Mouse (Mus musculus) common myeloid progenitor, adult 5-6 weeks (primary cell): ENCODE data around the gene Olfr771. TPM values are rescaled to one million over a fixed set of nuclear protein-coding genes. Genes with fewer than 3 reads are reported as not detected.
"Not testable (repeated sequence)": the region's sequence is repeated elsewhere in the genome, so short reads cannot be mapped to it uniquely, and the experiment has no call there.

Experiments
- ATAC-seq: replicated peaks from 2 replicates; pipeline ENCODE4 v1.8.0; 2016; ENCODE audit warnings: low read depth, mild to moderate bottlenecking, moderate TSS enrichment, inconsistent platforms; ENCODE audit not compliant: poor library complexity, severe bottlenecking
- total RNA-seq: library from RNA; stranded (forward); fragments of 200-1000, 187-1606 nt; gene quantifications from 2 replicates; pipeline ENCODE4 v1.2.3, GENCODE M21; 2017

Gene Olfr771
- not detected in 2 replicates for total RNA-seq

DNA sequence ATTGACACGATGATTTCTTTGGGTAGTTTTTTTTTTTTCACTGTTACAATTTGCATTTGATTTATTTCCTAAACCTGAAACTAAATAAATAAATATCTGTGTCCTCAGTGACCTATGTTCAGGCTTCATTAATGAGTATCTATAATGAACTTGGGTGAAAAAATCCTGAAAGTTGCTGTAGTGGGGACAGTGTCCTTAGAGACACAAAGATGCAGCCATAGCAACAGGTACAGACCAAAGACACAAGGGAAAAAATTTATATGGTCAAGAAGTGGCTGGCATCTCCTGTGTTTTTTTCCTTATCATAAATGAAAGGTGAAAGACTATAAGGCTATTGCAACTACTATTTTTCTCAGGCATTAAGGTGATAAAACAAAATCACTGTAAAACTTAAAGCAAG, at the start of gene Olfr771:
TSS of gene Olfr771 (minus strand) at position 101 of the 400 bp plus-strand sequence.
- no peak for ATAC-seq

DNA sequence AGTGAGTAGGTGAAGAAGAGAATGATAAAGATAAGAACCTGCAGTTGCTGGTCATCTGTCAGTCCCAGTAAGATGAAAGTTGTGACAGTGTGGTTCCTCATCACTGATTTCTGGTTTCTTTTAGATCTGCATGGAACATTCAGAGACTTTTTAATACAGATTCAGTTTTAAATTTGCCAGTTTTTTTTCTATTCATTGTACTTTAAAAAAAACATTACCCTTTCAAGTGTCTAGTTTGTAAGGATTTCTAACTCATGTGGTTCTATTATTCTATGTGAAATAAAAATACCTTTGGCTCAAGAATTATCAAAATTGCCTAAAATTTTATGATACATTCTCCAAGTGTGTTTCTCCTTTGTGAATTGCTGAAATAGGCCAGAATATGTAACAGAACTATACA, 22.8 kb upstream of the Olfr771 start, which contains the start of gene Olfr773:
TSS of gene Olfr773 (minus strand) at position 101 of the 400 bp plus-strand sequence.
- ATAC-seq, result not testable (repeated sequence)

DNA sequence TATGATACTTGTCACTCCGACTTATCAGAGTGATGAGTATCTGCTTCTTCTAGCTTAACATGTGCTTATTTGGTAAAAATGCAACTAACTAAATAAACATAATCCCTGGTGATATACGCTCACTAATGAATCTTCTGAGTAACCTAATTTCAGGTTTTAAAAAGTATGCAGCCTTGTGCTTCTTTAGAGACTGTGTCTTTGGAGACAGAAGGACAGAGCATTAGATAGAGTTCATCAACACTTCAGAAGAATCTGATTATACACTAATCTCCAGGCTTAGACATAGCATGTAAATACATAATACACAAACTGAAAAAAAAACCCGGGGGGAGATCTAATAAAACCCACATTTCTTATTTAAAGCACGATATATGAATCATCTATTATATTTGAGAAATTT, 13.3 kb upstream of the Olfr771 start, which contains the start of gene Olfr772:
TSS of gene Olfr772 (minus strand) at position 101 of the 400 bp plus-strand sequence.
- ATAC-seq, result not testable (repeated sequence)

DNA sequence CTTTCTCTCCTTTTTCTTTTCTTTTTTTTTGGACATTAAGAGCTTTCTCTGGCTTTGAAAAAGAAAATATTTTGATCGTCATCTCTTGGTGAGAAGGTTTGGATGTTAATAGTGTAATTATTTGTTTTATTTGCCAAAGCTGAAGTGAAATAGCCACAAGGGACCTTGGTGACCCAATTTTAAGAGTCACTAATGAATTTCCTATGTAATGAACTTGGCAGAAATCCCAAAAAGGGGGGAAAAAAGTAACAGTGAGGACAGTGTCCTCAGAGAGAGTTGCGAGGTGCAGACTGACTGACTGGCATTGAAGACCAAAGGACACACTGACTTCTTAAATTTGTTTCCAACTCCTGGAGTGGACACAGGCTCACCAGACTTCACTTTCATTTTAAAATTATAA, 25.7 kb downstream of the Olfr771 start, which contains the start of gene Olfr770:
TSS of gene Olfr770 (minus strand) at position 101 of the 400 bp plus-strand sequence.
- ATAC-seq, result no peak

- ATAC-seq, result no peak
Measured at GRCm38 (mm10) chr10:129117761-129118160, 46.8 kb downstream of the Olfr771 start, which contains the start of gene Olfr769. Olfr769 (minus strand) TSS chr10:129117861.

DNA sequence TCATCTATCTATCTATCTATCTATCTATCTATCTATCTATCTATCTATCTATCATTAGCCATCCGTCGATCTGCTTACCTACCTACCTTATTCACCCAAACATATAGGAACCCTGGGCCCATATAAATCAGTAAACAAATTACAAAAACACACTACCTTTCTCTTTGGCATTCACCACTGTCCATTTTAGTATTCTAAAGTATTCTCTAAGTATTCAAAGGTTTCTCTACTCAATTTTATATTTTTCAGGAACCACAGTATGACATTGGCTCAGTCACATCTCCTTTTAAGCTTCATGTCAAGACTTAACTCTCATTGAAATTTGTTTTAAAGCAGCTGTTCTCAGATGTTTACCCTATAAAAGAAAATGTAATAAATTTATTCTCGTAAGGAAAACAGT, 49.4 kb downstream of the Olfr771 start:
- ATAC-seq, result peak; percentile 64

Other genes starting within 250 kb of the Olfr771 start
- gene Rdh5, start 241.9 kb downstream of the Olfr771 start, total RNA-seq, result 2.7 and 7.7 TPM in 2 replicates
- gene Bloc1s1, start 240.7 kb downstream of the Olfr771 start, total RNA-seq, result 95.3 and 109 TPM in 2 replicates
- not detected in 2 replicates for gene Itga7, start 230.9 kb downstream of the Olfr771 start, total RNA-seq
- not detected in 2 replicates for gene Mettl7b, start 203.8 kb downstream of the Olfr771 start, total RNA-seq
- gene Olfr9, start 175.3 kb downstream of the Olfr771 start, total RNA-seq, result not detected in 2 replicates
- not detected in 2 replicates for gene Olfr763, start 154.0 kb downstream of the Olfr771 start, total RNA-seq
- not detected in 2 replicates for gene Olfr764-ps1, start 124.9 kb downstream of the Olfr771 start, total RNA-seq
- not detected in 2 replicates for gene Olfr765, start 114.8 kb downstream of the Olfr771 start, total RNA-seq
- not detected in 2 replicates for gene Olfr766-ps1, start 95.8 kb downstream of the Olfr771 start, total RNA-seq
- not detected in 2 replicates for gene Olfr767, start 81.8 kb downstream of the Olfr771 start, total RNA-seq
- not detected in 2 replicates for gene Olfr768, start 65.4 kb downstream of the Olfr771 start, total RNA-seq
- not detected in 2 replicates for gene Olfr769, start 46.9 kb downstream of the Olfr771 start, total RNA-seq
- gene Olfr770, start 25.8 kb downstream of the Olfr771 start, total RNA-seq, result not detected in 2 replicates
- not detected in 2 replicates for gene Olfr772, start 13.2 kb upstream of the Olfr771 start, total RNA-seq
- not detected in 2 replicates for gene Olfr773, start 22.7 kb upstream of the Olfr771 start, total RNA-seq
- not detected in 2 replicates for gene Olfr774, start 71.5 kb upstream of the Olfr771 start, total RNA-seq
- not detected in 2 replicates for gene Olfr775, start 83.7 kb upstream of the Olfr771 start, total RNA-seq
- gene Olfr776, start 94.4 kb upstream of the Olfr771 start, total RNA-seq, result not detected in 2 replicates
- not detected in 2 replicates for gene Olfr777, start 106.7 kb upstream of the Olfr771 start, total RNA-seq
- not detected in 2 replicates for gene Olfr780, start 153.4 kb upstream of the Olfr771 start, total RNA-seq
- gene Olfr781, start 164.1 kb upstream of the Olfr771 start, total RNA-seq, result not detected in 2 replicates
- gene Olfr782, start 184.1 kb upstream of the Olfr771 start, total RNA-seq, result not detected in 2 replicates
- 0.05 and 0.39 TPM in 2 replicates for gene Olfr784, start 219.3 kb upstream of the Olfr771 start, total RNA-seq
- gene Olfr785, start 240.7 kb upstream of the Olfr771 start, total RNA-seq, result not detected in 2 replicates